Mouse (Mus musculus) midbrain, embryonic 15.5 days (tissue): ENCODE results near the gene Gm5431. TPM values are rescaled to one million over a fixed set of nuclear protein-coding genes. Genes with fewer than 3 reads are reported as not detected.

ENCODE experiments used
- ATAC-seq: fragments of 200-750 bp; cut with Nextera tagmentation; replicated peaks from 2 replicates; pipeline ENCODE4 v1.8.0; 2017; ENCODE audit warnings: moderate TSS enrichment
- H3K27ac ChIP-seq: fragments of 300-500 bp; sonication (generic); 2 replicates; pipeline ENCODE4 v1.5.1; 2015; ENCODE audit warnings: mild to moderate bottlenecking, inconsistent platforms
- H3K27me3 ChIP-seq: fragments of 300-500 bp; sonication (generic); replicated peaks from 2 replicates; pipeline ENCODE4 v1.6.1; 2015; ENCODE audit warnings: inconsistent platforms
- H3K36me3 ChIP-seq: fragments of 300-500 bp; sonication (generic); replicated peaks from 2 replicates; pipeline ENCODE4 v1.6.1; 2015; ENCODE audit warnings: inconsistent platforms
- H3K4me1 ChIP-seq: fragments of 300-500 bp; sonication (generic); 2 replicates; pipeline ENCODE4 v1.6.1; 2015; ENCODE audit warnings: inconsistent platforms
- H3K4me2 ChIP-seq: fragments of 300-500 bp; sonication (generic); 2 replicates; pipeline ENCODE4 v1.6.1; 2015; ENCODE audit warnings: inconsistent platforms, mild to moderate bottlenecking, moderate library complexity
- H3K4me3 ChIP-seq: fragments of 300-500 bp; sonication (generic); 2 replicates; pipeline ENCODE4 v1.5.1; 2015; ENCODE audit warnings: mild to moderate bottlenecking, inconsistent platforms
- H3K9ac ChIP-seq: fragments of 300-500 bp; sonication (generic); 2 replicates; pipeline ENCODE4 v1.6.1; 2015; ENCODE audit warnings: mild to moderate bottlenecking, inconsistent platforms
- H3K9me3 ChIP-seq: fragments of 300-500 bp; sonication (generic); 2 replicates; pipeline ENCODE4 v1.6.1; 2016; ENCODE audit warnings: inconsistent platforms
- WGBS: fragments of 180-500 bp; shearing (Covaris S2); methylation state at CpG from one replicate; pipeline ENCODE4 v1.1.7; 2015; ENCODE audit warnings: mixed read lengths; 5-methylcytosine and 5-hydroxymethylcytosine counted together
- polyA plus RNA-seq: library from polyadenylated mRNA; unstranded; fragments of >200 nt; fragmentation: Nextera tagmentation; extraction: Ambion mirVana; gene quantifications from 2 replicates; pipeline ENCODE4 v1.2.1, GENCODE M21; 2015

The Gm5431 gene
- polyA plus RNA-seq, 1 experiment from 2014 or later: 0.45 TPM

DNA sequence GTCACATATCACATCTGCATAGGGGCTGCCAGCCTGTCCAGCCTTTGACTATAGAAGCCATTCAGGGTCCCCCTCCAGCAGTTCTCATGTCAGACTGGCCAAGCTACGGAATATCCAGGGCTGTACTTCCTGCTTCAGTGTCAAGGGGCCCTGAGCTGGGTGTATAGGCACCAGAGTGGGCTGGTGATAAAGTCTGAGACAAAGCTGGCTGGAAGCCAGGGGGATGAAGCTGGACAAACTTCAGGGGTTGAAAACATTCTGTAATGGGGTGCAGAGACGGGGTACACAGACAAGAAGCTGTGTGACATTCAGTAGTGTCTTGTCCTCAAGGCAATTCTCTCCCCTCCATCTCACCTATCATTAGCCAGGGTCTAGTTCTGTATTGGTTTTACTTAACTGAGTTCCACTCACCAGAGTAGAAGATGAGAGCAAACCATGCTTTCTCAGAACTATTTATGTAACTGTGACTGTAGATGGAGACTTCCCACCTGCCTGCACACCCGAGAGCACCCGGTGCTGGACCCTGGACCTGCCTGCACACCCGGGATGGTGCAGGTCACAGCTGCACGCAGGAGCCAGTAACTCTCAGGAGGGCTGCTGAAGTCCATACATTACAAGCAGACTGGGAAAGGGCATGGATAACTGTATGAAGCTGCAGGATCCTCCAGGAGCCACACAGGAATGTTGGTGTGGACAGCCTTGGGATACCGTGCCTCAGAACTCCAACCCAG lies 32.5 kb downstream of the Gm5431 start:
- Histone ChIP-seq H3K9me3 (no peaks in the 10 kb centered on the region), H3K27me3 (peaks cover 10% of the 10 kb centered on the region), H3K4me3 (no peak overlapping the region), H3K4me1 (peaks cover 16% of the 10 kb centered on the region), H3K4me2 (no peak overlapping the region), H3K27ac (no peak overlapping the region), H3K36me3 (no peaks in the 10 kb centered on the region), H3K9ac (no peak overlapping the region)
- WGBS: 77% methylated on average over 7 of the region's 7 CpGs
- ATAC-seq: no peak

DNA sequence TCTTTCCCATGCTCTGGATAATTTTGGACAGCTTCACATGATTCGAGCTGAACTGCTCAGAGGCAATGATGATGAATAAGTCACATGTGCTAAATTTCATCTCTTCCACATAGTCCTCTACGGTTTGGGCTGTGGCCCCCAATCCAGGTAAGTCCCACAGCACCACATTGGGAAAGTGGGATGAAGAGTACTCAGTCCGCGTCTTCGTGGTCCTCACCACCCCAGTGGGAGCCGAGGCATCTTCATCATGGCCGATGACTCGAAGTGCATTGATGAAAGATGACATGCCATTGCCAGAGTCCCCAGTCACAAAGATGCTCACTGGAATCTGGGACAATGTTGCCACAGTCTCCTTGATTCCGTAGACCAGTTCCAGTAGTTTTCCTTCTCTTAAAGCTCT lies 35.5 kb downstream of the Gm5431 start:
- H3K9me3 ChIP-seq: no peaks in the 10 kb centered on the region
- 93% methylated on average over 9 of the region's 9 CpGs for WGBS
- no peak overlapping the region for H3K4me3 ChIP-seq
- no peaks in the 10 kb centered on the region for H3K36me3 ChIP-seq
- no peak for ATAC-seq
- no peak overlapping the region for H3K4me2 ChIP-seq
- no peaks in the 10 kb centered on the region for H3K27me3 ChIP-seq
- no peak overlapping the region for H3K9ac ChIP-seq
- H3K27ac ChIP-seq: no peak overlapping the region
- H3K4me1 ChIP-seq: peaks cover 8% of the 10 kb centered on the region

DNA sequence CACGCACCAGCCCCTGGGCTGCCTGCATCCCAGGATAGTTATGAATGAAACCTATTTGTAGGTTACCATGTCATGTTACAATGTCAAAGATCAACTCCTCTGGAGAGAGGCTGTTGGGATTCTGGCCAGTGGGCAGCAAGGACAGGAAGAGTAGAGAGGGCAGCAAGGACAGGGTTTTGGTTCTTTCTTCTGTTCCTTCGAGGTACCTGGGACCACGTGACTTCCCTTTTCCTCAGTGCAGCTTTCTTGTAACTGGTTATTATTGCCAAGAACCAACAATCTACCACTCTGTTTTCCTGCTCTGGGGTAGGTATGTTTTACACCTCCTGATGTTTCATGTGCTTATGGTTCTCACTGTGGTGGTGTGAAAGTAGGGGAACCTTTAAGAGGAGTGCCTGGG lies 38.2 kb downstream of the Gm5431 start:
- Histone ChIP-seq H3K4me3 (no peak overlapping the region), H3K36me3 (no peaks in the 10 kb centered on the region), H3K9me3 (no peaks in the 10 kb centered on the region), H3K9ac (no peak overlapping the region), H3K4me2 (no peak overlapping the region), H3K27me3 (0 out of 2 replicates have a peak, but pooled peaks cover 2% of the 10 kb centered on the region), H3K27ac (no peak overlapping the region), H3K4me1 (no peaks in the 10 kb centered on the region)
- no peak for ATAC-seq
- 84% methylated on average over 3 of the region's 3 CpGs for WGBS

DNA sequence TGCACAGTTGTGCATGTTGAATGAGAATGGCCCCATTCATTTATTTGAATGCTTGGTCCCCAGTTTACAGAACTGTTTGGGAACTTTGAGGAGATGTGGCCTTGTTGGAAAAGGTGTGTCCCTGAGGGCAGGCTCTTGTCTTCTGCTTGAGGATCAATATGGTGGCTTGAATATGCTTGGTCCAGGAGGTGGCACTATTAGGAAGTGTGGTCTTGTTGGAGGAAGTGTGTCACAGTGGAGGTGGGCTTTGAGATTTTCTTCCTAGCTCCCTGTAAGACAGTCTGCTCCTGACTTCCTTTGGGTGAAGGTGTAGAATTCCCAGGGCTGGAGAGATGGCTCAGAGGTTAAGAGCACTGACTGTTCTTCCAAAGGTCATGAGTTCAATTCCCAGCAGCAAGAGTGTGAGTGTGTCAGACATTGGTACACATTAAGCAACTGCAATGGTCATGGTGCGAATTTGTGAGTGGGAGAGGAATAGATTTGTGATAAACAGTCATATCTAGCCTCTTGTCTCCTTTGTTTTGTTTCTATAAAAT lies 39.2 kb downstream of the Gm5431 start:
- H3K9me3 ChIP-seq: no peaks in the 10 kb centered on the region
- no peak overlapping the region for H3K9ac ChIP-seq
- H3K27ac ChIP-seq: no peak overlapping the region
- H3K4me2 ChIP-seq: no peak overlapping the region
- H3K4me3 ChIP-seq: no peak overlapping the region
- ATAC-seq: no peak
- H3K4me1 ChIP-seq: peaks cover 9% of the 10 kb centered on the region; the same call in 1 of the 2 replicates
- WGBS: 83% methylated on average over 1 of the region's 1 CpGs
- H3K27me3 ChIP-seq: 0 out of 2 replicates have a peak, but pooled peaks cover 2% of the 10 kb centered on the region
- no peaks in the 10 kb centered on the region for H3K36me3 ChIP-seq

DNA sequence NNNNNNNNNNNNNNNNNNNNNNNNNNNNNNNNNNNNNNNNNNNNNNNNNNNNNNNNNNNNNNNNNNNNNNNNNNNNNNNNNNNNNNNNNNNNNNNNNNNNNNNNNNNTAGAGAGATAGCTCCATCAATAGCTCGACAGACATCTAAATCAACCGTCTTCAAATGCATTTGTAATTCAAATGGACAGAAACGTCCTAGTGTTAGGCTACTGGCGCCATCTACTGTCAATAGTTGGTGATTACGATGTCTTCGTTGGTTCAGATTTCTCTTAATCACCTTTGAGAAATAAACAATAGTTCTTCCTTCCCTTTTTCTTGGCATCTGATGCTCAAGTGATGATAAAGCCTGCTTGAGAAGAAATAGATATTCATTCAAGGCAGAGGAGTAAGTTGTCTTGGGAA lies 43.0 kb downstream of the Gm5431 start:
- no peaks in the 10 kb centered on the region for H3K36me3 ChIP-seq
- 0 out of 2 replicates have a peak, but pooled peaks cover 2% of the 10 kb centered on the region for H3K27me3 ChIP-seq
- no peak overlapping the region for H3K27ac ChIP-seq
- peak overlapping the region; percentile 52 for H3K4me3 ChIP-seq
- H3K4me2 ChIP-seq: peak overlapping the region; percentile 85
- H3K9me3 ChIP-seq: no peaks in the 10 kb centered on the region
- H3K9ac ChIP-seq: no peak overlapping the region
- H3K4me1 ChIP-seq: peaks cover 31% of the 10 kb centered on the region
- ATAC-seq: no peak
- under 1% methylated on average over 6 of the region's 6 CpGs for WGBS

DNA sequence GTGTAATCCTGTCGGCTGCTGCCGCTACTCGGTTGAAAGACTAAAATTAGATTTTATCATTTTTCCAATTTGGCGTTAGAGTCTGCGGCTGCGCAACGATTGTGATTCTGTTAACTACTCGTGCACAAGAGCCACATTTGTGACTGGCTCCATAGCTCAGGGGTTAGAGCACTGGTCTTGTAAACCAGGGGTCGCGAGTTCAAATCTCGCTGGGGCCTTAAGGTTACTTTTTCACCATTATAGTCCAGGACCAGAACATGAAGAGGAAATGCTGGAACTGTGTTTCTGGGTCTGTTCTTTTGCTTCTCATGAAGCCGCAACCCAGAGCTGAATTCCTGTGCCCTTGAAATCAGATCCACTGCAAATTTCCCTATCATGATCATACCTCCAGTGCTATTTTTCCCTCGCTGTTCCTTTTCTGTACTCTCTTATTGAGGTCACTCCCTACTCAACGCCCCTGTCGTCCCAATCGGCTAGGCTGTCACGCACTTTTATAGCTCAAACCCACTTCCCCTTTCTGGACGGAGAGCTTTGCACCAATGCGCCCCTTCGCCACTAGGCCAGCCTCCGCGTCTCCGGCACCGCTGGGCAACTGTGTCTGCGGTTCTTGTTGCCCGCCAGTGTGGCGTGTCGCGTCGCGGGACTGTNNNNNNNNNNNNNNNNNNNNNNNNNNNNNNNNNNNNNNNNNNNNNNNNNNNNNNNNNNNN lies 48.4 kb downstream of the Gm5431 start:
- WGBS: under 1% methylated on average over 31 of the region's 31 CpGs
- ATAC-seq: peak; percentile 73
- H3K9me3 ChIP-seq: no peaks in the 10 kb centered on the region
- H3K9ac ChIP-seq: peak overlapping the region; percentile 62
- peak overlapping the region; percentile 85 for H3K4me2 ChIP-seq
- H3K27me3 ChIP-seq: 0 out of 2 replicates have a peak, but pooled peaks cover 3% of the 10 kb centered on the region
- H3K4me3 ChIP-seq: peak overlapping the region; percentile 52
- H3K4me1 ChIP-seq: peaks cover 43% of the 10 kb centered on the region
- H3K36me3 ChIP-seq: no peaks in the 10 kb centered on the region
- peak overlapping the region; percentile 66 for H3K27ac ChIP-seq

DNA sequence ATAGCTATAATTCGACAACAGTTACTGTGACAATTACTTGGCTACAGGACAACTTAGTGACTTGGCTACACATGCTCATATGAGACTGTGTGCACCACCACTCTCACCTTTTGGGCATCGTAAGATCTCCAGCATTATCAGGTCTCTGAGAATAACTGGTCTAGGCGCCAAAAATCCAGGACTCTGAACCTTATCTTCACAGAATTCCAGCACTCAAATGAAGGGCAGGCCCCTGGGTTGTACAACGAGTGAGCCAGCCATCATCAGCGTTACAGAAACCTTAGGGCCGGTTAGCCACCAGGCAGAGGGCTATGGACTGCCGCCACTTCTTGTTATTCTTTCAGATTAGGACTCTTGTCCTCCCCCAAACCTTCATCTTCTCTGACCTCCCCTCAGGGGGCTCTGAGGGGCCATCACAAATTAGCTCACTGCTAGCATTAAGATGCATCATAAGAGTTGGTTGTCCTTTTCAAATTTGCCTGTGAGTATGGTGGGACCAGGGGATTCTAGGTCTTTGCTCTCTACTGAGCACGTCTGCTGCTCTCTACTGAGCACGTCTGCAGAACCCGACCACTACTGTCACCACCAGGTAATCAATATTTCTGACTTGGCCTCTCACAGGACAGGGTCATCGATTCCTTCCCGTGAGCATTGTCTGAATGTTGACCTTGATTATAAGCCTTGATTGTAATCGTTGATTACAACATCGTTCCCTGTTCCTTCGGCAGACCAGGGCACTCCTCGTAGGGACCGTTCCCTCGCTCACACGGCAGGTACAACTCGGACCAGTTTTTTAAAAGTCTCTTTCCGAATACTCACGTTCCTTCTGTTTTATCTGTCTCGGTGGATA lies 49.2 kb downstream of the Gm5431 start:
- 9% methylated on average over 23 of the region's 23 CpGs for WGBS
- peak overlapping the region; percentile 66 for H3K27ac ChIP-seq
- H3K4me3 ChIP-seq: peak overlapping the region; percentile 52
- H3K36me3 ChIP-seq: no peaks in the 10 kb centered on the region
- peak overlapping the region; percentile 85 for H3K4me2 ChIP-seq
- peak; percentile 33 for ATAC-seq
- no peaks in the 10 kb centered on the region for H3K9me3 ChIP-seq
- peak overlapping the region; percentile 62 for H3K9ac ChIP-seq
- 0 out of 2 replicates have a peak, but pooled peaks cover 3% of the 10 kb centered on the region for H3K27me3 ChIP-seq
- H3K4me1 ChIP-seq: peaks cover 36% of the 10 kb centered on the region

DNA sequence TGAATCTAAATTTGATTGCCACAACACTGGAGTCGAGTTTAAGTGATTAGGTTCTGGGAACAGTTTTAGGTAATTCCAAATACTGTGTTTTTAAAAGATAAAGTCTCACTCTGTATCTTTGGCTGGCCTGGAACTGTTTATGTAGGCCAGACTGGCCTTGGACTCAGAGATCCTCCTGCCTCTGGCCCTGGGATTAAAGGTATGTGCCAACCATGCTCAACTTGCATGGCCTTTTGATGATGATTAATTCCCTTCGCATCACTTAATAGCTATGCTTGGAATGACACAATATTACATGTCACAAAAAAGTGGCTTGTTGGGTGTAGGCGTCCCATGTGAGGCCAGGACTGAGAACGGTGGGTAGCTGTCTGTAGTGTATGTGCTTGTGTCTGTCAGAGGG lies 49.8 kb downstream of the Gm5431 start:
- Histone ChIP-seq H3K4me3 (peak overlapping the region; percentile 52), H3K4me2 (peak overlapping the region; percentile 85), H3K27me3 (0 out of 2 replicates have a peak, but pooled peaks cover 3% of the 10 kb centered on the region), H3K9ac (no peak overlapping the region; the same call in 1 of the 2 replicates), H3K9me3 (no peaks in the 10 kb centered on the region), H3K4me1 (peaks cover 33% of the 10 kb centered on the region), H3K27ac (no peak overlapping the region), H3K36me3 (no peaks in the 10 kb centered on the region)
- no peak for ATAC-seq
- 76% methylated on average over 4 of the region's 4 CpGs for WGBS

DNA sequence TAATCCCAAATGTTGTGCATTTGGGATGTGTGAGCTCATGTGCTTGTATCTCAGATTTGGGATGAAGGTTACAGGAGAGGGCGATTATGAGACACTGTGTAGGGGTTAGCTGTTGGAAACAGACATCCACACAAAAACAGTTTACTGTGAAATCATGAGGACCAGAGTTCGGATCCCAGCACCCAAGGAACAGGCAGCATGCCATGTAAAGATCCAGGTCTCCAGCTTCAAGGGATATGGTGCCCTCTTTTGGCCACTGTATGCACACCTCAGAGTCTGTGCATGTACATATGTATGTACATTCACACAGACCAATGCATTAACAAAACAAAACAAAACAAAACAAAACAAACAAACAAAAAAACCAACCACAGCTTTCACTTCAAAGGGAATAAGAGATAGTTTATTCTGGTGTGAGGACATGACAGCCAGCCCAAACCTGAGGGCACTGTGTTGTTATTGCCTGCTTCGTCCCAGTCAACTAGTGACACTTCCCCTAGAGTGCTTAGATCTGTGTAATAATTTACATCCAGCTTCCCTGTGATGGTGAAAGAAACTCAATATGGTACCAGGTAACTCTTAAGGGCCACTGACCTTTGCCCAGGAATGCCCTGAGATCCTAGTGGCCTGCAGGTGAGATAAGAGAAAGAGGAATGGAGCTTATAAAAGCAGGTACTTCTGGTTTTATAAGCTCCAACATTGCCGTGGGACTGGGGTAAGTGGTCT lies 50.6 kb downstream of the Gm5431 start:
- H3K9me3 ChIP-seq: no peaks in the 10 kb centered on the region
- H3K27ac ChIP-seq: no peak overlapping the region
- H3K4me2 ChIP-seq: no peak overlapping the region
- WGBS: 85% methylated on average over 4 of the region's 4 CpGs
- no peak for ATAC-seq
- peaks cover 28% of the 10 kb centered on the region for H3K4me1 ChIP-seq
- H3K9ac ChIP-seq: no peak overlapping the region
- no peaks in the 10 kb centered on the region for H3K36me3 ChIP-seq
- no peak overlapping the region for H3K4me3 ChIP-seq
- 0 out of 2 replicates have a peak, but pooled peaks cover 3% of the 10 kb centered on the region for H3K27me3 ChIP-seq

DNA sequence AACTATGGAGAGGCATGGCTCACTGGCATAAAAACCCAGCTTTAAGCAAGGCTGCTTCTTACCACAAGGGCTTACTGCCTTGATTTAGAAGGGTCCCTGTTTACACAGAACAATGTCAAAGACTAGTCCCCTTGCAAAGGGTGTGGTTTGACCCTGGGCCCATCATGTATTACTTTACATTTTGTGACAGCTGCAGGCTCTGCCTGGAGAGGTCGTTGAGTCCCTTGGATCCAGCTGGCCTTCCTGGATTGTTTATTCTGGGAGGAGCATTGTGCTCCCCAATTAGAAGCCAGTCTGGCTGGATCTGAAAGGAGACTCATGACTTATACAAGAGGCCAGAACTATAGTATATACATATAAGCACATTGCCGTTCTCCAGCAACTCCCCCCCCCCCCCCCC lies 51.8 kb downstream of the Gm5431 start:
- Histone ChIP-seq H3K36me3 (no peaks in the 10 kb centered on the region), H3K27me3 (0 out of 2 replicates have a peak, but pooled peaks cover 3% of the 10 kb centered on the region), H3K4me2 (no peak overlapping the region), H3K27ac (no peak overlapping the region), H3K9me3 (no peaks in the 10 kb centered on the region), H3K9ac (no peak overlapping the region), H3K4me1 (peaks cover 24% of the 10 kb centered on the region), H3K4me3 (no peak overlapping the region)
- ATAC-seq: no peak
- WGBS: 52% methylated on average over 2 of the region's 2 CpGs

DNA sequence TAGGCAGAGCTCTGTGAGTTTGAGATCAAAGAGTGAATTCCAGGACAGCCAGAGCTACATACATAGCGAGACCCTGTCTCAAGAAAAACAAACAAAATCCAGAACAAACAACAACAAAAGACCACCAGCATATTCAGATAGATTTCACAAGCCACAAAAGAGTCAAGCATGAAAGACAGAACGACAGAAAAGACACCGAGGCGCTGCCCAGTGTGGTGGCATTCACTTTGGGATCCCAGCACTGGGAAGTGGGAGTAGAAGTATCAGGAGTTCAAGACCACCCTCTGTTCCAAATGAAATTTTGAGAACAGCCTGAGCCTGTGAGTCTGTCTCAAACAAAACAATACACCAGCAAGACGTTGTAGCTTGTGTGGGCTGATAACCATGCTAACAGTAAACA lies 55.1 kb downstream of the Gm5431 start:
- Histone ChIP-seq H3K27ac (no peak overlapping the region), H3K9me3 (no peaks in the 10 kb centered on the region), H3K4me2 (no peak overlapping the region), H3K4me3 (no peak overlapping the region), H3K9ac (no peak overlapping the region), H3K4me1 (no peaks in the 10 kb centered on the region), H3K27me3 (0 out of 2 replicates have a peak, but pooled peaks cover 3% of the 10 kb centered on the region), H3K36me3 (no peaks in the 10 kb centered on the region)
- no peak for ATAC-seq
- WGBS: 69% methylated on average over 5 of the region's 5 CpGs
